Mouse (Mus musculus) WW6 (cell line): ENCODE results near the gene Nkx1-1.

ENCODE experiments used
- DNase-seq: peaks from one replicate; pipeline ENCODE4 v3.0.0-alpha.2; 2013; ENCODE audit warnings: low read depth, low spot score

The Nkx1-1 gene

GRCm38 (mm10) chr5:33420313-33420712, 13.5 kb downstream of the Nkx1-1 start:
- no peak for DNase-seq

GRCm38 (mm10) chr5:33400819-33401218, 33.0 kb downstream of the Nkx1-1 start:
- DNase-seq = no peak

GRCm38 (mm10) chr5:33396828-33397227, 36.9 kb downstream of the Nkx1-1 start:
- DNase-seq = no peak

GRCm38 (mm10) chr5:33395693-33396092, 38.1 kb downstream of the Nkx1-1 start:
- no peak for DNase-seq

- peak; percentile 38 for DNase-seq
Observed at GRCm38 (mm10) chr5:33393803-33394202, 40.0 kb downstream of the Nkx1-1 start.

- DNase-seq = no peak
Observed at GRCm38 (mm10) chr5:33387550-33387949, 46.2 kb downstream of the Nkx1-1 start.
